Mouse (Mus musculus): ENCODE data around the gene Gm49321.

The Gm49321 gene

GRCm38 (mm10) chr12:73937353-73937752 is at the start of gene Gm49321:
TSS of gene Gm49321 (plus strand) at chr12:73937653.
- no peak for DNase-seq (ENCODE audit: low spot score)

- DNase-seq (ENCODE audit: low spot score) = no peak
Observed at GRCm38 (mm10) chr12:73888003-73888783, 49.3 kb upstream of the Gm49321 start.

- no peak for DNase-seq (ENCODE audit: low spot score)
Observed at GRCm38 (mm10) chr12:73889571-73889970, 47.9 kb upstream of the Gm49321 start.

- DNase-seq (ENCODE audit: low spot score) = no peak
Observed at GRCm38 (mm10) chr12:73890086-73890485, 47.4 kb upstream of the Gm49321 start.

GRCm38 (mm10) chr12:73892616-73893015 is 44.8 kb upstream of the Gm49321 start:
- DNase-seq (ENCODE audit: low spot score) = no peak

GRCm38 (mm10) chr12:73894838-73895237 is 42.6 kb upstream of the Gm49321 start:
- DNase-seq (ENCODE audit: low spot score) = no peak

GRCm38 (mm10) chr12:73895674-73896073 is 41.8 kb upstream of the Gm49321 start:
- DNase-seq (ENCODE audit: low spot score) = no peak

GRCm38 (mm10) chr12:73896471-73896870 is 41.0 kb upstream of the Gm49321 start:
- no peak for DNase-seq (ENCODE audit: low spot score)

- no peak for DNase-seq (ENCODE audit: low spot score)
Observed at GRCm38 (mm10) chr12:73898281-73898680, 39.2 kb upstream of the Gm49321 start.

GRCm38 (mm10) chr12:73904133-73904934 is 33.1 kb upstream of the Gm49321 start:
- DNase-seq (ENCODE audit: low spot score) = no peak

GRCm38 (mm10) chr12:73905041-73905440 is 32.4 kb upstream of the Gm49321 start:
- no peak for DNase-seq (ENCODE audit: low spot score)

- DNase-seq (ENCODE audit: low spot score) = no peak
Observed at GRCm38 (mm10) chr12:73905555-73905954, 31.9 kb upstream of the Gm49321 start.

GRCm38 (mm10) chr12:73907079-73907672 is 30.3 kb upstream of the Gm49321 start:
- no peak for DNase-seq (ENCODE audit: low spot score)

- peak; percentile 98 for DNase-seq (ENCODE audit: low spot score)
Observed at GRCm38 (mm10) chr12:73907673-73908150, 29.7 kb upstream of the Gm49321 start.

- peak; percentile 50 for DNase-seq (ENCODE audit: low spot score)
Observed at GRCm38 (mm10) chr12:73908274-73909012, 29.0 kb upstream of the Gm49321 start.

- DNase-seq (ENCODE audit: low spot score) = no peak
Observed at GRCm38 (mm10) chr12:73909013-73909575, 28.4 kb upstream of the Gm49321 start.

- no peak for DNase-seq (ENCODE audit: low spot score)
Observed at GRCm38 (mm10) chr12:73918479-73918878, 19.0 kb upstream of the Gm49321 start.

GRCm38 (mm10) chr12:73930266-73930665 is 7.2 kb upstream of the Gm49321 start:
- no peak for DNase-seq (ENCODE audit: low spot score)

- peak; percentile 35 for DNase-seq (ENCODE audit: low spot score)
Observed at GRCm38 (mm10) chr12:73931274-73931673, 6.2 kb upstream of the Gm49321 start.

GRCm38 (mm10) chr12:73934528-73934927 is 2.9 kb upstream of the Gm49321 start:
- DNase-seq (ENCODE audit: low spot score) = no peak

GRCm38 (mm10) chr12:73939542-73939941 is 2.1 kb downstream of the Gm49321 start:
- no peak for DNase-seq (ENCODE audit: low spot score)

- no peak for DNase-seq (ENCODE audit: low spot score)
Observed at GRCm38 (mm10) chr12:73948415-73948814, 11.0 kb downstream of the Gm49321 start.

Data from lung, postnatal 25 days (tissue).